Mouse (Mus musculus) right cerebral cortex, postnatal 36 days (tissue): ENCODE measurements at regions not wholly inside any gene's neighbourhood (a gene's known extent, or its start where the extent isn't known, plus 50 kb on each side); places are given as distances from the start of the nearest gene placed in this dataset.
"Not testable (repeated sequence)": the region's sequence is repeated elsewhere in the genome, so short reads cannot be mapped to it uniquely, and the experiment has no call there.

Experiments used
- DNase-seq, 2 experiments: peaks; one replicate each; pipeline ENCODE4 v3.0.0; 2022; ENCODE audit warnings: low spot score in 2 of 2, mixed read lengths in 1 of 2

- DNase-seq: no peak
Observed at GRCm38 (mm10) chr1:26459892-26460291, 227.4 kb downstream of the 4931408C20Rik start.

- no peak for DNase-seq
Observed at GRCm38 (mm10) chr1:26426383-26426782, 260.9 kb downstream of the 4931408C20Rik start.

- no peak for DNase-seq
Observed at GRCm38 (mm10) chr1:26387938-26388897, 299.0 kb downstream of the 4931408C20Rik start.

GRCm38 (mm10) chr1:26340543-26340942, 346.7 kb downstream of the 4931408C20Rik start:
- DNase-seq: no peak

- DNase-seq: not testable (repeated sequence)
Observed at GRCm38 (mm10) chr1:26339876-26340275, 347.4 kb downstream of the 4931408C20Rik start.

GRCm38 (mm10) chr1:26289582-26289981, 397.7 kb downstream of the 4931408C20Rik start:
- DNase-seq: no peak

- DNase-seq: peak in 1 of 2 experiments; percentile 24
Observed at GRCm38 (mm10) chr1:26282885-26283613, 404.2 kb downstream of the 4931408C20Rik start.

- DNase-seq: no peak
Observed at GRCm38 (mm10) chr1:26276606-26277005, 410.7 kb downstream of the 4931408C20Rik start.

GRCm38 (mm10) chr1:26243351-26243750, 413.8 kb upstream of the Adgrb3 start:
- DNase-seq: no peak

GRCm38 (mm10) chr1:26229291-26230053, 400.0 kb upstream of the Adgrb3 start:
- DNase-seq: no peak

- no peak for DNase-seq
Observed at GRCm38 (mm10) chr1:26204443-26204842, 374.9 kb upstream of the Adgrb3 start.
